Mouse (Mus musculus) olfactory bulb, adult 2 months (tissue): ENCODE data around the gene Smg1. TPM values are rescaled to one million over a fixed set of nuclear protein-coding genes. Genes with fewer than 3 reads are reported as not detected.

Experiments
- H3K27ac ChIP-seq: fragments of 200-500 bp; 2 replicates; pipeline ENCODE4 v1.5.1; 2012; ENCODE audit warnings: low read depth, low read length; ENCODE audit not compliant: insufficient read depth
- H3K4me1 ChIP-seq: fragments of 200-500 bp; 2 replicates; pipeline ENCODE4 v1.6.1; 2012; ENCODE audit warnings: low read length; ENCODE audit not compliant: control insufficient read depth, insufficient read depth
- H3K4me3 ChIP-seq: fragments of 200-500 bp; 2 replicates; pipeline ENCODE4 v1.5.1; 2012; ENCODE audit warnings: mild to moderate bottlenecking, low read depth, low read length, moderate library complexity; ENCODE audit not compliant: insufficient read depth
- CTCF ChIP-seq: fragments of 200-500 bp; IDR thresholded peaks from 2 replicates; pipeline ENCODE4 v1.5.1; 2012; ENCODE audit warnings: low read depth, mild to moderate bottlenecking, low read length, moderate library complexity; ENCODE audit not compliant: insufficient read depth
- POLR2A ChIP-seq: fragments of 200-500 bp; IDR thresholded peaks from 2 replicates; pipeline ENCODE4 v1.6.1; 2012; ENCODE audit warnings: mild to moderate bottlenecking, low read depth, low read length, moderate library complexity; ENCODE audit not compliant: insufficient read depth
- WGBS: fragments of 180-500 bp; shearing (Covaris S2); methylation state at CpG from one replicate; pipeline ENCODE4 v1.1.7; 2018; 5-methylcytosine and 5-hydroxymethylcytosine counted together
- polyA plus RNA-seq: library from polyadenylated mRNA; stranded (reverse); fragments of >200 nt; gene quantifications from 2 replicates; pipeline ENCODE4 v1.2.4, GENCODE M21; 2012; ENCODE audit warnings: low replicate concordance; ENCODE audit not compliant: missing spikeins, insufficient read depth, insufficient read length

The Smg1 gene
- polyA plus RNA-seq, 1 experiment: 211 TPM

DNA sequence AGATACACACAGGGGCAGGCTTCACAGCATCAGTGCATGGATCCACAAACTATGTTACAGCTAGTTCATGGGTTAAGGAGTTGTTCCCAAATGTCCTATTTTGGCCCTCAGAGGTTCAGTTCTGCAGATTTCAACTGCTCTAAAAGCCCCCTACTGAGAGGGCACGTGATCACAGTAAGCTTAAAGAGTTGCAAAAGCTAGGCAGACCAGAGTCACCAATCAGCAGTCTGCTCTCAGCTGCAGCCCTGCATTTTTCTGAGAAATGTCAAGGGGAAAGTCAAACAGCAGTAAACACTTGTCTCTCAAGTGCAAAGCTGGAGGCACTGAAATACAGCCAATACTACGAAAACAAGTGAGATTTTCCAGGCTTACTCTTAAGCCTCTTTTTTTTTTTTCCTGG, 124.3 kb downstream of the Smg1 start:
- TF ChIP-seq POLR2A: no peak
- H3K4me3 ChIP-seq: no peak overlapping the region
- peak overlapping the region; percentile 34; the same call in 1 of the 2 replicates for H3K27ac ChIP-seq
- H3K4me1 ChIP-seq: peaks cover 5% of the 10 kb centered on the region
- 45% methylated on average over 2 of the region's 2 CpGs for WGBS

GRCm38 (mm10) chr7:118118426-118118825, 125.0 kb downstream of the Smg1 start:
- 81% methylated on average over 3 of the region's 3 CpGs for WGBS
- Histone ChIP-seq H3K4me3 (no peak overlapping the region), H3K27ac (no peak overlapping the region), H3K4me1 (peaks cover 5% of the 10 kb centered on the region)
- TF ChIP-seq POLR2A (no peak), CTCF (no peak)

- no peak for TF ChIP-seq CTCF
- no peak for TF ChIP-seq POLR2A
- H3K4me3 ChIP-seq: no peak overlapping the region
- H3K27ac ChIP-seq: no peak overlapping the region
- 56% methylated on average over 4 of the region's 4 CpGs for WGBS
- H3K4me1 ChIP-seq: peaks cover 5% of the 10 kb centered on the region
Measured at GRCm38 (mm10) chr7:118117539-118118210, 125.8 kb downstream of the Smg1 start.

DNA sequence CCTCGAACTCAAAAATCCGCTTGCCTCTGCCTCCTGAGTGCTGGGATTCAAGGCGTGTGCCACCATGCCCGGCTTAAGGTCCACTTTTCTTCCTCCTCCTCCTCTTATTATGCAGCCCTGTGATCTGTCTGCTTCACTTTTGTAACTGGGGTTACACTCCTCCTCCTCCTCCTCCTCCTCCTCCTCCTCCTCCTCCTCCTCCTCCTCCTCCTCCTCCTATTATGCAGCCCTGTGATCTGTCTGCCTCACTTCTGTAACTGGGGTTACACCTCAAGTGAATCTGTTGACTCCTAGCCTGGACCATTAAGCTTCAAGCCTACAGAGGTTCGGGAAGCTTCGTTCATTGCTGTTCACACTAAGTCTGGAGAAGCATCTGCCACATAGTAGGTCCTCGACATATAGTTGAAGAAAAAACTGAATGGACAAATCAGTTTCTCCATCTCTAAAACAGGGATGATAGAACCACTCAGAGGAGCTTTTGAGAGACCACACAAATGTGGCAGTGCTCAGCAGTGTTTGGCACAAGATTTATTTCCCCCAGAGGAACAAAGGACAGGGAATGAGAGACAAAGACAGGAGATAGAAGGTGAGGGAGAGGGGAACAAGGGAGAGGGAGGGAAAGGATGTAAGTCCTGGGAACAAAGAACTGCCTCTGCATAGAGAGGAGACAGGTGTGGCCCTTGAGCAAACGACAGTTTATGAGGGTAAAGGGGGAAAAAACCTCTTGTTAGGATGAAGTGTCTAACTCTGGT, 126.5 kb downstream of the Smg1 start:
- Histone ChIP-seq H3K4me3 (no peak overlapping the region), H3K27ac (no peak overlapping the region), H3K4me1 (peaks cover 7% of the 10 kb centered on the region)
- WGBS: 21% methylated on average over 8 of the region's 8 CpGs
- no peak for TF ChIP-seq POLR2A
- no peak for TF ChIP-seq CTCF

DNA sequence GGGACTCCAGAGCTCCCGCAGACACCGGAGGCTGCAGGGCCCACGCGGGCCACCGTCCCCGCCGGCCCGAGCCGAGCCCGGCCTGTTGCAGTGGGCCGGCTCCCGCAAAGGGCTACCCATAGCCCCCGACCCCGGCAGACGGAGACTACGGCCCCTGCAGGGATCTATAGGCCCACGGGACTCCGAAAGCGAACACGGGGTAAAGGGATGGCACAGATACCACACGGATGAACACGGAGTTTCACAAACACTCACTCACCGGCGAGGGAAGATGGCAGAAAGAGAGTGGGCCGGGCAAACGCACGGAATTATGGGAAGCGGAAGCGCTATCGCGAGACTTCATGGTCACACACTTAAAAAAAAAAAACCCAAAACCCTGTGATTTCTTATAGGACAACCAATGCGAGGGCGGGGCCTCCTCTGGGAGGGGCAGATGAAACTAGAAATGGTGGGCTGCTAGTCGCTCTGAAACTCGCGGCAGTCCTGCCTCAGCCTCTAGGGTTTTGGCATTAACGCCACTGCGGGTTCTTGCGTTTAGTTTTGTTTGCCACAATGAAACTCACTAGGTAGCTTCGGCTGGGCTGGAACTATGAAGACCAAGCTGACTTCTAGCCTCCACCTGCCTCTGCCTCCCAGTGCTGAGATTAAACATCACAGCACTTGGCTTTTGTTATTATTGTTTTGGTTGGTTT, 127.4 kb downstream of the Smg1 start, which contains the start of gene Rps15a:
Gene Rps15a, minus strand, starts transcription at position 312 of the 692 bp plus-strand sequence.
- H3K4me3 ChIP-seq: peak within 1 kb of the TSS; percentile 91
- WGBS: under 1% methylated on average over 40 of the region's 40 CpGs
- peaks cover 7% of the 10 kb centered on the region for H3K4me1 ChIP-seq
- TF ChIP-seq CTCF (no peak), POLR2A (peak; percentile 85)
- H3K27ac ChIP-seq: peak within 1 kb of the TSS; percentile 63

DNA sequence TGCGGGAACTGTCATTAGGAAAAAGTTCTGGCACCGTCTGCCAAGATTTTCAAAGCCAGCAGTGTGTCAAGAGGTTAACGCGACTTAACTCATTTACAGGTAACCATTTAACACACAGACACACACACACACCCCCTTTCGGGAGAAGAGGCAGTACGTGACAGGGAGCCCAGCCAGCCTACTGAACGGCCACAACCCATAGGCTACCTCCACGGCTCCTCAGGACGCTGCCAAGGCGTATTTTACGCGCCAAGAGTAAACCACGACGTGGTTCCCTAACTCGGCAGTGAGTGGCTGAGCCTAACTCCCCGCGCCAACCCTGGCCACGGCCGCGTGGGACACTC, 128.0 kb downstream of the Smg1 start:
- H3K4me1 ChIP-seq: peaks cover 7% of the 10 kb centered on the region
- TF ChIP-seq POLR2A: no peak
- TF ChIP-seq CTCF: no peak
- WGBS: under 1% methylated on average over 20 of the region's 20 CpGs
- H3K4me3 ChIP-seq: peak overlapping the region; percentile 91
- H3K27ac ChIP-seq: peak overlapping the region; percentile 63

- WGBS: 82% methylated on average over 5 of the region's 5 CpGs
- no peak for TF ChIP-seq CTCF
- no peak for TF ChIP-seq POLR2A
- H3K4me1 ChIP-seq: peaks cover 7% of the 10 kb centered on the region
- no peak overlapping the region for H3K27ac ChIP-seq
- no peak overlapping the region for H3K4me3 ChIP-seq
Measured at GRCm38 (mm10) chr7:118113541-118114297, 129.8 kb downstream of the Smg1 start.

DNA sequence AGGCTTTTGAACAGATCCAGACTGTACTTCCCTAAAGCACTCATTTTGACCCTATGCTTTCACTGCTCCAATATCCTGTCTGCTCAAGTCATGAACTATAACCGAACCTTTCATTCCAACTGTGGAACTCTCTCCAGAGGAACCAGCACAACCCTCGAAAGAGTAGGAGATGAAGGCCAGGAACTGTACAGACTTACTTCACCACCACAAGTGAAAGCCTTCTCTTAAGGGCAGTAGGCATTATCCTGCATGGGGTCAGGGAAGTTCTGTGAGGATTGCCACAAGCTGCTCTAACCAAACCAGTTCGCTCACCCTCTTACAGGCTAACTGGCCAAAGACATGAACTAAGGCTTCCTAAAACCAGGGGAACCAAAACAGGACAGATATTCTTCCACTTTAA, 132.3 kb downstream of the Smg1 start:
- no peak overlapping the region for H3K4me3 ChIP-seq
- H3K4me1 ChIP-seq: peaks cover 5% of the 10 kb centered on the region
- TF ChIP-seq POLR2A: no peak
- no peak overlapping the region for H3K27ac ChIP-seq
- 73% methylated on average over 3 of the region's 3 CpGs for WGBS
